Mouse (Mus musculus) left cerebral cortex, adult 2 months (tissue): ENCODE results near the gene Mdh1b. TPM values are rescaled to one million over a fixed set of nuclear protein-coding genes. Genes with fewer than 3 reads are reported as not detected.

Source experiments
- DNase-seq, 2 experiments: peaks; one replicate each; pipeline ENCODE4 v3.0.0; 2021 to 2022; ENCODE audit warnings: low spot score in 2 of 2, mixed read lengths in 1 of 2; ENCODE audit errors: extremely low spot score in 1 of 2
- H3K27ac ChIP-seq: fragments of 200-600 bp; 2 replicates; pipeline ENCODE4 v1.8.1; 2022
- H3K4me3 ChIP-seq: fragments of 200-600 bp; 2 replicates; pipeline ENCODE4 v1.8.1; 2022
- CTCF ChIP-seq: fragments of 200-600 bp; IDR thresholded peaks from 2 replicates; pipeline ENCODE4 v1.8.1; 2022; ENCODE audit warnings: antibody characterized with exemption, mild to moderate bottlenecking, moderate library complexity
- intact Hi-C: fragments of 180-260 bp; cut with DNase I; formaldehyde crosslinking; loops from one replicate; pipeline ENCODE4 v1.15.1; 2025
- total RNA-seq, 2 experiments: library from RNA; stranded (reverse); gene quantifications; 2 replicates each; pipeline ENCODE4 v1.2.3; 2021

Mdh1b gene
- total RNA-seq, 2 experiments from 2014 or later: 0.79 to 1.1 TPM

GRCm38 (mm10) chr1:63720161-63720560 lies 10.0 kb downstream of the Mdh1b start:
- Histone ChIP-seq H3K27ac (peak overlapping the region; percentile 38; the same call in 1 of the 2 replicates), H3K4me3 (no peak overlapping the region)
- TF ChIP-seq CTCF: no peak
- DNase-seq: no peak
- intact Hi-C loops: no loop called here

DNA sequence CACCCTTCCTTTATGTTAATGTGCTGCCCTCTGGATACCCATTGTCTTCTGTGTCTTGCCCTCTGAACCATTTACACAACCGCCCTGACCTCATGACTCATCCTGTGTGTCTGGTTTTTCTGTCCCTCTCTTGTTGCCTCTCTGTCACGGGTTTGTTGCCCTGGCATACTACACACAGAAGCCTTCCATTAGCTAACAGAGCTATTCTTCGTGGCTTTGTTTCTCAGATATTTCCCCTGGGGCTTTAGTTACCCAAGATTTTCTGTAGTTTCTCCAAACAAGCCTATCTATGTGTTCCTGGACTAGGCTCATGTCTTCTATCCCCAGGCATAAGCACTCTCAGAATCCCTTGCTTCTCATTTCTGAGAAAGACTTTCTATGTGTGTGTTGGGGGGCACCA lies 21.2 kb downstream of the Mdh1b start:
- Histone ChIP-seq H3K27ac (no peak overlapping the region), H3K4me3 (no peak overlapping the region)
- DNase-seq: no peak
- intact Hi-C loops: no loop called here
- TF ChIP-seq CTCF: no peak

DNA sequence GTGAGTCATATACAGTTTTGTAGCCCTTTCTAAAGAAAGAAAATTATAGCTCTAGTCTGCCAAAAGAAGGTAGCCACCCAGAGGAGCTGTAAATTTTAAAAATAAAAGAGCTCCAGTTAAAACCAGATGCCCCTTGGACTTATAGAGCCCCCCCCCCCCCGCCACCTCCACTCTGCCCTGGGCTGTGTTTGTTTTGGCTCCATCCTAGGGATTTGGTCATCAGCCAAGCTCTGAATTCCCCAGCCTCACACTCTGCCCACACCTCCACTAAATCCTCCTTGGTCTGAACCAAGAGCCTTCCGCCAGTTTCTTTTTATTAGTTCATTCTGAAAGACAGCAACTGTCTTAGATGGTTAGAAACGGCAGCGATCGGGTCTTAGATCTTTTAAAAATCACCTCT lies 24.4 kb downstream of the Mdh1b start:
- no peak overlapping the region for H3K27ac ChIP-seq
- TF ChIP-seq CTCF: no peak
- no peak overlapping the region for H3K4me3 ChIP-seq
- intact Hi-C loops: no loop called here
- no peak for DNase-seq

DNA sequence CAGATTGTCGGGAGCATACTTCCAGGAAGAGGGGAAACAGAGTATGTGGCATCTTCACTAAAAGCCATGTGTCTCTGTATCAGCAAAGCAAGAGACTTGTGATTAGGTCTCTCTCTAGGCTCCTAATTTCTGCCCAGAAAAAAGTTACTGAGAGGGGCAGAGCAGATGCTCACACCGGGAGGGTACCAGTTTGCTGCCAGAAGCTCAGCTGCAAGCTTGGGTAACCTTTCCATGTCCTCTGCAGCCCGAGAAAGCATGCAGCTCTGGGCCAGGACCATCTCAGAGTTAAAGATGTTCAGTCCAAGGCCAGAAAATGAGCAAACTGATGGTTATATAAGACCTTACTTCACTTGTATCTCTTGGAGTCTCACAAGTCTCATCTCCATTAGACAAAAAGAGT lies 33.3 kb downstream of the Mdh1b start:
- H3K4me3 ChIP-seq: no peak overlapping the region
- no peak overlapping the region for H3K27ac ChIP-seq
- no peak for DNase-seq
- no peak for TF ChIP-seq CTCF
- intact Hi-C loops: no loop called here

DNA sequence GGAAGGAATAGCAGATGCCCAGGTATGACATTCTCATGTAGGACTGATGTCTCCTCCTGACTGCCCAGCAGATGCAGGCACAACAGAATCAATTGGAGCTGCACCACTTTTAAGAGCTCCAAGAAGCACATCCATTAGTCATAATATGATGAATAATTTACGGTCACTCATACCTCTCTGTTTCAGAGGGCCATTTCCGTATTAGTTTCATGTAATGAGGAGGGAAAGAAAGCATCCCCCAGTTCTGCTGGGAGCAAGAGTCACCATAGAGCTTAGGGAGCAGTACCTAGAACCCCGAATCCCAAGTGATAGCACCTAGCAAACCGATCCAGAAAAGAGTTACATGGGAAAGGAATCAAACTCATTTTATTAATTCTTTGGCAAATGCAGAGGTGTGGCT lies 43.3 kb downstream of the Mdh1b start, which contains the start of gene Dytn:
Dytn (minus strand) TSS at position 101 of the 400 bp plus-strand sequence.
- Histone ChIP-seq H3K27ac (no peak within 1 kb of the TSS), H3K4me3 (no peak within 1 kb of the TSS)
- no peak for TF ChIP-seq CTCF
- intact Hi-C loops: no loop called here
- no peak for DNase-seq

GRCm38 (mm10) chr1:63675975-63676374 lies 54.1 kb downstream of the Mdh1b start:
- intact Hi-C loops: no loop called here
- no peak for DNase-seq
- H3K4me3 ChIP-seq: no peak overlapping the region
- no peak for TF ChIP-seq CTCF
- no peak overlapping the region for H3K27ac ChIP-seq

DNA sequence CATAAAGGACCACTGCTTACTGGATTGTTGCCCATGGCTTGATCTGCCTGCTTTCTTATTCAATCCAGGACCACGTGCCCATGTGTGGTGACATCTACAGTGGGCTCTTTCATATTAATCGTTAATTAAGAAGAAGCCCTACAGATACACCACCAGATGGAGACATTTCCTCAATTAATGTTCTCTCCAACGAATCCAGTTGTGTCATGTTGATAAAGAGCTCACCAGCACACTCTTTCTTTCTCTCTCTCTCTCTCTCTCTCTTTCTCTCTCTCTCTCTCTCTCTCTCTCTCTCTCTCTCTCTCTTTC lies 61.3 kb downstream of the Mdh1b start:
- no peak for DNase-seq
- H3K27ac ChIP-seq: 0 out of 2 replicates have a peak overlapping the region, but pooled peaks have one; percentile 4
- TF ChIP-seq CTCF: peak; percentile 58
- intact Hi-C loops: loop anchor here (1.0 to 10.0 kb wide), 7 partner anchors 62 to 1506 kb away; partner anchors contain the start of genes Ccnyl1, Fastkd2, Klf7 and Mdh1b
- peak overlapping the region; percentile 39 for H3K4me3 ChIP-seq

DNA sequence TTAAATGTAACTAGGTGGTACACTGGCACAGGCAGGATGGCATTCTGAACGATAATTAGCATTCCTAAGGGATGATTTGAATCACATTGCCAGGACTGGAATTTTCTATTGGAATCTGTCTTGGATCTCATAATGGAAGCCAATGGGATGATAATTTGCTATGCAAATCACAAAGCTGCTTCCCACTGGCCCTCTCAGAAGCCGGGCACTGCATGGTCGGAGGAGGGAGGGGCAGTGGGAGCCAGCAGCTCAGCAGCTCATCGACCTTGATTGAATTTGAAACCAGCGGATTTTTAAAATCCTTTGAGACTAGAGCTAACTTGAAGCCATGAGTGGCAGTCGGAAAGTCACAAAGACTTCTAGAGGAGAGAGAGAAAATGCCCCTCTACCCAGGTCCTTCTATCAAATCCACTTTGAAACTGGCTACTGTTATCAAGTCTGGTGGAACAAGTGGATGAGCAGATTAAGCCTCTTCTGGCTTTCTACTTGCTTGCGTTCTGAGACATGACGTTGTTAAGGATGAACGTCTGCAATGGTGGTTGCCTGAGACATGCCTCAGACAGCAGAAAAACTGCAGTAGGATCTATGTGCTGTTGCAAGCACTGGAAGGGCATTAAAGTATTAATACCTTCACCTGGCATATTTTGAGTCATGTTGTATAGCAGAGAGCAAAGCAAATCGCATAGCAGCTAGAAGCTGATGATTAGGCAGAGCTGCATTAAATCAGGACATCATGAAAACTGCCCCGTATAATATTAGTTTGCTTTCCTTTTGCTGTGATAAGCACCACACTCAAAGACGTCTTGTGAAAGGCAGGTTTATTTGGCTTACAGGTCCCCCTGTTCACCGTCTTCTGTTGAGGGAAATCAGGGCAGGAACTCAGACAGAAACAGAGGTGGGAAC lies 61.9 kb downstream of the Mdh1b start:
- intact Hi-C loops: loop anchor here (2.0 to 10.0 kb wide), 6 partner anchors 63 to 1507 kb away; partner anchors contain the start of genes Ccnyl1, Fastkd2, Klf7 and Mdh1b
- TF ChIP-seq CTCF: no peak
- Histone ChIP-seq H3K27ac (0 out of 2 replicates have a peak overlapping the region, but pooled peaks have one; percentile 4), H3K4me3 (peak overlapping the region; percentile 39)
- no peak for DNase-seq

DNA sequence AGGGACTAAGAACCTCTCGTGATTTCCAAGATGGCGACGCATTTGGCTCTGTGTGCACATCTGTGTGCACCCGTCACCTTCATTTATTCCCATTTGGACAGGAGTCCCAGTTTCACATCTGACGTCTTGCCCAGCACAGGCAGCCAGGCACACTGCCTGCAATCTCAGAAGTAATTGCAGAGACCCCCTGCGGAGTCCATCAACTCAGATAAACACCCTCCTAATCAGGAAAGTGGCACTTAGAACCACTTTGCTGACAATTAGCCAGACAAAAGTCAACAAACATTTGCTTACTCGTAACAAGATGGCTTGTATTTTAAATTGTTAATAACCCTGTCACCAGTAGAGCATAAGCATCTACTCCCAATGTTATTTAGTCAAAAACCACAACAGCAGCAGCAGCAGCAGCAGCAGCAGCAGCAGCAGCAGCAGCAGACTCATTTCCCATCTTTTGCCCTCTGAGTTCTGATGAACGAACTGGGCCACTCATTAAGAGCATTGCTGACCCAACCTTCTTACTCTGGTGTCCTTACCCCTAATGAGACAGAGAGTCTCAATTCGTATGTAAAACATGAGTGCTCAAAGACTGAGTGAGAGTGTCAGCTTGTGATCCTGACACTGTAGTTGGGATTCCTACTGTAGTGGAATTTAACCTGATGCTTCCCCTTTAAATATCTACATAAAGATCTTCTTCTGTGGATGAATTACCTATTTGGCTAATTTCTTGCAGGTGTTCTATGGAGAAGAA lies 62.7 kb downstream of the Mdh1b start:
- Histone ChIP-seq H3K27ac (no peak overlapping the region), H3K4me3 (no peak overlapping the region)
- no peak for DNase-seq
- TF ChIP-seq CTCF: no peak
- intact Hi-C loops: loop anchor here (5.0 to 10.0 kb wide), 5 partner anchors 95 to 1507 kb away; partner anchors contain the start of genes Ccnyl1 and Klf7

DNA sequence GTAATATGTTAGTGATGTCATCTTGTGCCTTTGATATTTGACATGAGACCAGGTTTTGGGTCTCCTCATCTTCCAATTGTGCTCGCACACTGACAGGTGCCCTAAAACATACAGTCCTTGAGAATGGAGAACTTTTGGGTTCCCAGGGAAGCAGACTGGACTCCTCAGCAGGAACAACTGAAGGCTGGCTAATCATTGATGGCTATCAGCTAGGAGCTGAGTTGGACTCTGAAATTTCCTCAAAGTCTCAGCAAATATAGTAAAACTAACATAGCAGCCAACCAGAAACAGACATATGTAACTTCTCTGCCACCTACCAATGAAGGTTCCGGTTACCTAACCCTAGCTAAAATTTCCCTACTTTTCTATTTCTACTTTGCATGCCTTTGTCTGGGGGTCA lies 64.0 kb downstream of the Mdh1b start:
- Histone ChIP-seq H3K27ac (no peak overlapping the region), H3K4me3 (no peak overlapping the region)
- intact Hi-C loops: loop anchor here (5.0 to 10.0 kb wide), 5 partner anchors 96 to 1509 kb away; partner anchors contain the start of genes Ccnyl1 and Klf7
- TF ChIP-seq CTCF: no peak
- no peak for DNase-seq

DNA sequence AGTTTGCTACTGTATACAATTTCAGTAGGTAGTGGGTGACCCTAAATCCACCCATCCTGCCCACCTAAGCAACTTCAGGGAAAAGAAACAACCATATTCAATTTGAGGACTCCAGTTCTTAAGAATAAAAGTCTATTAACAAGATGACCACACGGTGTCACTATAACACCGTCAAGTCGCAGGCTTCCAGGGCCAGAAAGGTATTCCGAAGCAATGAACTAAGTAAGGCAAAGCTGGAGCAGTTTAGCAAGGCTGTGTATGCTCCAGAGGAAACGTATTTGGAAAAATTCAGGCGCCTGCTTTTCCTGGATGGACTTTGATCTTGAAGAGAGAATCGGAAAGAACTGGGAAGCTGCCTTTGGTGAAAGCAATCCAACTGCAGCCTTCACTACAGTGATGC lies 70.5 kb downstream of the Mdh1b start:
- intact Hi-C loops: loop anchor here (2.0 to 10.0 kb wide), 5 partner anchors 477 to 1415 kb away; partner anchors contain the start of gene Crygc
- no peak overlapping the region for H3K27ac ChIP-seq
- no peak overlapping the region for H3K4me3 ChIP-seq
- peak; percentile 25 to 27 for DNase-seq
- TF ChIP-seq CTCF: peak; percentile 70

- intact Hi-C loops: loop anchor here (2.0 to 10.0 kb wide), 5 partner anchors 476 to 1417 kb away; partner anchors contain the start of gene Crygc
- no peak overlapping the region for H3K27ac ChIP-seq
- peak; percentile 58 to 70 for DNase-seq
Observed at GRCm38 (mm10) chr1:63658016-63658415, 72.1 kb downstream of the Mdh1b start.

More at GRCm38 (mm10) chr1:63658016-63658415, 72.1 kb downstream of the Mdh1b start:
- no peak overlapping the region for H3K4me3 ChIP-seq
- TF ChIP-seq CTCF: peak; percentile 90

Other genes with a start within 250 kb of the Mdh1b start
- gene Gm39653, start 114.3 kb downstream of the Mdh1b start, total RNA-seq: under 1 TPM; 0.43 to 0.54 TPM
- under 1 TPM; 0.14 to 0.16 TPM for gene Dytn, start 43.4 kb downstream of the Mdh1b start, total RNA-seq
- gene Fastkd2, start 296 bp upstream of the Mdh1b start, total RNA-seq: 10 to 100 TPM; 21.1 to 27.4 TPM
- gene 4933402D24Rik, start 38.9 kb upstream of the Mdh1b start, total RNA-seq: under 1 TPM; 0.25 to 0.33 TPM